Mouse (Mus musculus): ENCODE measurements around the gene Zfp637.
"Not testable (repeated sequence)": the region's sequence is repeated elsewhere in the genome, so short reads cannot be mapped to it uniquely, and the experiment has no call there.

The Zfp637 gene

GRCm38 (mm10) chr6:117840686-117841510 is at the start of gene Zfp637:
TSS of gene Zfp637 (plus strand) at chr6:117841180.
- peak; percentile 16 for DNase-seq (ENCODE audit: extremely low read depth, low read depth, low spot score)

- no peak for DNase-seq (ENCODE audit: extremely low read depth, low read depth, low spot score)
Measured at GRCm38 (mm10) chr6:117795251-117795650, 45.7 kb upstream of the Zfp637 start.

DNA sequence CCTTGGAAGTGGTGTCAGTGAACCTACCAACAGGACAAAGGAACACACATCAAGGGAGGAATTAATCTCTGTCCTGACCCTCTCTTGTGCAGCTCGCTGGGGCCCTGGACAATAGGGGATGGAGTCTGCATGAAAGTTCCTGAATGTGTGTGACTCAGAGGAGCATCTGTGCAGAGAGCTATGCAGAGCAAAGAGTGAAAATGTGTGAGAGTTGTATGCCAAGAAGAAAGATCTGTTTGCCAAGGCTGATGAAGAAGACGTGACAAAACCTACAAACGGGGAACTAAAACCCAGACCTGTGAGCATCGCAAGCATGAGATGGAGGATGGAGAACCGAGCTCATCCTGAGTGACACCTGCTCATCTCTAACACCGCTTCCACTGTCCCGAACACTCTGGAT is 40.2 kb upstream of the Zfp637 start:
- DNase-seq (ENCODE audit: extremely low read depth, low read depth, low spot score), result no peak

DNA sequence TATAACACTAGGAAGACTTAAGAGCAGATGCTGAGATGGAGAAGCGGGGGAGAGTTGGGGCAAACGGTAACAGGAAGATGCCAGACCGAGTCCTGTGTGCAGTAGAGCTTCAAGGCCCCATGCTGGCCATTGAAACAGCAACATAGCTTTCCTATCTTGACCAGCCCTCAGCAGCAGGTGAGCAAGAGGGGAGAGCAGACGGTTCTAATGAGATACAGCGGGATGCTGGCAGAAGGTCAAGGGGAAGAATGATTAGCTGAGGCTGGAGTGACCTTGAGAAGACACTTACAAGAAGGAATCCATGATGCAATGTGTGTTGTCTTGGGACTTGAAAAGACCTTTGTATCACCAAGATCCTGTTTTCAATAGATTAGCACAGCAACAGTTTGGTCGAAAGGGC is 39.2 kb upstream of the Zfp637 start:
- DNase-seq (ENCODE audit: extremely low read depth, low read depth, low spot score), result no peak

DNA sequence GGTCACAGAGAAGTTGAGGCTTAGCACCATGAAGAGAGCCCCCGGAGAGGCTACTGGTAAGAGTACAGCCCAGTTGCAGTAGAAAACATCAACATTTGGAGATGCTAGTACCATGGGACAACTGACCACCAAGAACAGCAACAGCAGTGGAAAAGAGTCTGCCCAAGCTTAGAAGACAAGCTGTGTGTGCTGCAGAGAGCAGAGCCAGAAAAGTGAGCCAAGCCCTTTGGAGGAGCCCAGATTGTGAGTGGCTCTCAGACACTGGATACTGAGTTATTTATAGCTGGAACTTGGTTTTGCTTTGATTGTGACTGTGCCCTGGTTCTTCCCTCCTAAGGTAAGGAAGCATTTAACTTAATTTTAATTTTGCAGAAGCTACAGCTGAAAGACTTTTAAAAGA is 33.2 kb upstream of the Zfp637 start:
- no peak for DNase-seq (ENCODE audit: extremely low read depth, low read depth, low spot score)

DNA sequence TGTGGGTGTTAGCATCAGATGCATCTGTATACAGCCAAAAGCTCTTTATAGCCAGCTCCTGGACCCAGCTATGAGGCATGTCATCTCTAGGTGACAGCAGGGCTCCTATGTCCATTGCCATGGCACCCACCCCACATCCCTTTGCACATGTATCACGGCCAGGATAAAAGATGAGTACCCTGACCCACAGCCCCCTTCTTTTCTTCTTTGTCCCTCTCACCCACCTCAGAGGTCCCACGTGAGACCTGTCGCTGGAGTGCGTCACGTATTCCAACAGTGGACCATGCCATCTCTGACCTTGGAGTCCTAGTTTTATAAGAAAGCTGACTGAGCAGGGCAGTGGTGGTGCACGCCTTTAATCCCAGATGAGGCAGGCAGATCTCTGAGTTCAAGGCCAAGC is 31.2 kb upstream of the Zfp637 start:
- no peak for DNase-seq (ENCODE audit: extremely low read depth, low read depth, low spot score)

- no peak for DNase-seq (ENCODE audit: extremely low read depth, low read depth, low spot score)
Measured at GRCm38 (mm10) chr6:117810717-117811116, 30.3 kb upstream of the Zfp637 start.

- DNase-seq (ENCODE audit: extremely low read depth, low read depth, low spot score), result no peak
Measured at GRCm38 (mm10) chr6:117811256-117811655, 29.7 kb upstream of the Zfp637 start.

- DNase-seq (ENCODE audit: extremely low read depth, low read depth, low spot score), result no peak
Measured at GRCm38 (mm10) chr6:117814681-117815080, 26.3 kb upstream of the Zfp637 start.

- DNase-seq (ENCODE audit: extremely low read depth, low read depth, low spot score), result no peak
Measured at GRCm38 (mm10) chr6:117817108-117817541, 23.9 kb upstream of the Zfp637 start.

GRCm38 (mm10) chr6:117820327-117820726 is 20.7 kb upstream of the Zfp637 start:
- no peak for DNase-seq (ENCODE audit: extremely low read depth, low read depth, low spot score)

DNA sequence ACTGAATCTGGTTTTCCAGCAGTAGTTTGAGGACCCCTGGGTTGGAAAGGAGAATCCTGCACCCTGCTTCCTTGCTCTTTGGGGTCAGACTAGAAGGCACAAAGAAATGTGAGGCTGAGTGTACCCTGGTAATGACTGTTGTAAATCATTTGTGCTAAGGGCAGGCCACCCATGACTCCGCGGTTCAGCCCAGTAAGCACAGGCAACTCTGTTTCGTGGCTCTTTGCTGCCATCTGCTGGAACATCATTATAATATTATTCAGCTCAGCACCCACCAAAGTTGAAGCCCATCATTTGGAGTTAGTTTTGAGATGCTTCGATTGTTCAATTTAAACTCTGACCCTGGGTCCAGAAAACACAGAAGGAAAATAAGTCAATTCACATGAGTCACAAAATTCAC is 15.6 kb upstream of the Zfp637 start:
- no peak for DNase-seq (ENCODE audit: extremely low read depth, low read depth, low spot score)

GRCm38 (mm10) chr6:117828273-117828672 is 12.7 kb upstream of the Zfp637 start:
- DNase-seq (ENCODE audit: extremely low read depth, low read depth, low spot score), result no peak

DNA sequence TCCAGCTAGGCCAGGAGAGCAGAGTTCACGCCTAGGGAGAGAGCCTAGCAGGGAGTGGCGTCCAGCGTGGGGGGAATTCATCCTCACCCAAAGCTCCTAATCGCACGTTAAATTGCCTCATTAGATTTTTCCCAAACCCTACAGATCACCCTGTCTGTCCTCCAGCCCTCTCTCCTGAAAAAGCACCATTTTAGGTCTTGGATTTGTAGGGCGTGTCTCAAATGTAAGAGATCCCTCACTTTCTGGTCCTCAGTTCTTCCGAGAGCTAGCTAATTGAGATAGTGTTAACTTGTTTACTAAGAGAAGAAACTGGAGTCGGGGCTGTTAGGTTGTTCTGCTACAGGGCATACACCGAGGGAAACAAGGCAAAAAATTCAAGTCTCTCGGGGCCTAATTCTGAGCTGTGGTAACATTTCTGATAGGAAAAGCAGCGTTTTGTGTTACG is 553 bp downstream of the Zfp637 start:
- DNase-seq (ENCODE audit: extremely low read depth, low read depth, low spot score), result no peak

DNA sequence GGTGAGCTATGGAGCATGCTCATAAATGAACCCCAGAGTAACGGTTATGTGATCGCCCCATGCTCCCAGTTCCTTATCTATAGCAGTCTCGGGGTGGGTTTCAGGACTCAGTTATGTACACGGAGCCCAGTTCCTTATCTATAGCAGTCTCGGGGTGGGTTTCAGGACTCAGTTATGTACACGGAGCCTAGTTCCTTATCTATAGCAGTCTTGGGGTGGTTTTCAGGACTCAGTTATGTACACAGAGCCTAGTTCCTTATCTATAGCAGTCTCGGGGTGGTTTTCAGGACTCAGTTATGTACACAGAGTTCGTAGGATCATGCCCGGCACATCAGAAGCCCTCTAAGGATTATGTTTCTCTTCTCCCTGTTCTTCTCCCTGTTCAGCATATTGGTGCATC is 3.6 kb downstream of the Zfp637 start:
- DNase-seq (ENCODE audit: extremely low read depth, low read depth, low spot score), result no peak

- not testable (repeated sequence) for DNase-seq (ENCODE audit: extremely low read depth, low read depth, low spot score)
Measured at GRCm38 (mm10) chr6:117846671-117847070, 5.7 kb downstream of the Zfp637 start.

DNA sequence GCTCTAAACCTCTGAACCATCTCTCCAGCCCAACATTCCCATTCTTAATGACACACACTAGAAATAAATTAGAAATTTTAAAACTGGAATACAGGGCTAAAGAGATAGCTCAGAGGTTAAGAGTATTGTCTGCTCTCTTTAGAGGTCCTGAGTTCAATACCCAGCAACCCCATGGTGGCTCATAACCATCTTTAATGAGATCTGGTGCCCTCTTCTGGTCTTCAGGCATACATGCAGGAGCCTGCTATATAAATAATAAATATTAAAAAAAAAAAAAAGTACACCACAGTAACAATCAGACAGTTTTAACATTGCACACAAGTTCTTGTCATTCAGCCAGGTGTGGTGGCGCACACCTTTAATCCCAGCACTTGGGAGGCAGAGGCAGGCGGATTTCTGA is 6.8 kb downstream of the Zfp637 start:
- DNase-seq (ENCODE audit: extremely low read depth, low read depth, low spot score), result no peak

DNA sequence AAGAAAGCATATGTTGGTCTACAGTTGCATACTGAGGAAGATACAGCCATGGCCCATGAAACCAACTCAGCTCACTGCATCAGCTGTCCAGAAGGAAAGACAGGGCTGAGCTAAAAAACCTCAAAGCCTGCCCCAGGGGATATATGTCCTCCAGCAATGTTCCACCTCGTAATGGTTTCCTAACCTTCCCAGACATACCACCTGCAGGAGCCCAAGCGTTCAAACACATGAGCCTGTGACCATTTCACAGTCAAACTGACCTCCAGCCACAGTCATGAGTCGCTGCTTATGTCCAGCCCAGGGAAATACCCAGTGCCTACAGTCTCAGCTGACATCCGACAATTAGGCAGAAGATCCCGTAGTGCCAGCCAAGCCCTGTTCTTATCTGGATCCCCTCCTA is 7.6 kb downstream of the Zfp637 start:
- DNase-seq (ENCODE audit: extremely low read depth, low read depth, low spot score), result no peak

DNA sequence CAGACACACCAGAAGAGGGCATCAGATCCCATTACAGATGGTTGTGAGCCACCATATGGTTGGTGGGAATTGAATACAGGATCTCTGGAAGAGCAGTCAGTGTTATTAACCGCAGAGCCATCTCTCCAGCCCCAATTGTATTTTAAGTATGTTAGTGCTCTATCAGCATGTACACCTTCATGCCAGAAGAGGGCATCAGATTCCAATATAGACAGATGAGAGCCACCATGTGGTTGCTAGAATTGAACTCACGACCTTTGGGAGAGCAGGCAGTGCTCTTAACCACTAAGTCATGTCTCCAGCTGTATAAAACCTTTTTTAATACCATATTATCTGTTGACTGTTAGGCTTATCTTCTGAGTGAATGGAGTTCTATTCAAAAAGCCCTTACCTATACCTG is 10.8 kb downstream of the Zfp637 start:
- DNase-seq (ENCODE audit: extremely low read depth, low read depth, low spot score), result no peak

DNA sequence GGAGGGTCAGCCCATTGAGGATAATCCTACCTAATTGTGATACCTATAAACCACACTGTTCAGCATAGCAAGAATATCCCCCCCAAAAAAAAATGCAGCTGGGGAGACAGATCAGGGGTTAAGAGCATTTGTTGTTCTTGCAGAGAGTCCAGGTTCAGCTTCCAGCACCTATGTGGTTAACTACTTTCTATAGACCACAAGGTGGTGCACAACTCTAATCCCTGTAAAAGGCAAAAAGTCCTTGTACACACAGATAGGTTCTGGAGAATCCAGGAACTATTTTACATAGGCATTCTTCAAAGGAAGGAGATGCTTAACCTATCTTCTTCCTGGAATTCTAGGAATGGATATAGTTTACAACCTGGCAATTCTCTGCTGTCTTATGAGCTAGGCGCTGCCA is 17.0 kb downstream of the Zfp637 start:
- DNase-seq (ENCODE audit: extremely low read depth, low read depth, low spot score), result no peak

DNA sequence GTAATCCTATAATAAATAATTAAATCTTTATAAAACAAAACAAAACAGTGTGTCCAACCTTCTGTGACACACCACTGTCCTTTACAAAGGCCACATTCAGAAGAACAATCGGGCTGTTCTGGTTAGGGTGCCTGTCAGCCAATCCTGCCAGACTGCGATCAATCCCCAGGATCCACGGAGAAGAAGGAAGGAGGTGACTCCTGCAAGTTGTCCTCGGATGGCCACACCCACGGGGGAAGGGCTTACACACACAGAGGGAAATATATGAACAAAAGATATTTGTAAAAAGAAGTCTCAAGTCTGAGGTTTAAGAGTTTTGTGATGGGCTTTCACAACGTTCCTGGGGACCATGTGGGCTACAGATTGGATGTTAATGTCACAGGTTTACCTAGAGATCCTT is 20.9 kb downstream of the Zfp637 start, which contains the start of gene Zfp239:
Zfp239 (plus strand) TSS at position 253 of the 400 bp plus-strand sequence.
- DNase-seq (ENCODE audit: extremely low read depth, low read depth, low spot score), result no peak

- no peak for DNase-seq (ENCODE audit: extremely low read depth, low read depth, low spot score)
Measured at GRCm38 (mm10) chr6:117862465-117862864, 21.5 kb downstream of the Zfp637 start.
